In genomic region chr10:34316571-34317216, GRCm38 (mm10) we compare ENCODE assay signal across 8 mouse cellular contexts. TPM values are rescaled to one million over a fixed set of nuclear protein-coding genes. Genes with fewer than 3 reads are reported as not detected.
DNase-seq lines count a peak whose midpoint lies in the region; ATAC-seq and TF ChIP-seq lines count a peak whose summit lies in the region.

No protein-coding gene starts in this region.

- H3K36me3 ChIP-seq in lung, postnatal 0 days (ENCODE audit: insufficient read depth, low read length): peaks cover 4% of the 10 kb centered on the region; the same call in 1 of the 2 replicates
- H3K36me3 ChIP-seq in midbrain, embryonic 14.5 days (ENCODE audit: control insufficient read depth, insufficient read depth, low read length): no peaks in the 10 kb centered on the region

- H3K4me3 ChIP-seq in lung, postnatal 0 days (ENCODE audit: low read depth, low read length): no peak overlapping the region
- H3K4me3 ChIP-seq in midbrain, embryonic 14.5 days (replicated peaks; ENCODE audit: low read depth, low read length): peak overlapping the region; percentile 25

- no peak overlapping the region for H3K4me2 ChIP-seq in lung, postnatal 0 days (replicated peaks; ENCODE audit: low read depth, low read length)
- peak overlapping the region; percentile 52 for H3K4me2 ChIP-seq in midbrain, embryonic 14.5 days (ENCODE audit: low read length)

- no peak for TF ChIP-seq CTCF in lung, postnatal 0 days (IDR thresholded peaks at IDR 0.05)

- H3K27ac ChIP-seq in lung, postnatal 0 days (ENCODE audit: low read length): no peak overlapping the region
- peak overlapping the region; percentile 84 for H3K27ac ChIP-seq in midbrain, embryonic 14.5 days (replicated peaks; ENCODE audit: low read depth, low read length)

- H3K9me3 ChIP-seq in lung, postnatal 0 days (ENCODE audit: low read length): no peaks in the 10 kb centered on the region
- no peaks in the 10 kb centered on the region for H3K9me3 ChIP-seq in midbrain, embryonic 14.5 days (ENCODE audit: control insufficient read depth, low read length)

- H3K9ac ChIP-seq in lung, postnatal 0 days (replicated peaks; ENCODE audit: low read depth): no peak overlapping the region
- H3K9ac ChIP-seq in midbrain, embryonic 14.5 days (replicated peaks; ENCODE audit: low read length): peak overlapping the region; percentile 18; the same call in 1 of the 2 replicates

- no peaks in the 10 kb centered on the region for H3K27me3 ChIP-seq in lung, postnatal 0 days (replicated peaks; ENCODE audit: insufficient read depth, low read length)
- H3K27me3 ChIP-seq in midbrain, embryonic 14.5 days (ENCODE audit: control insufficient read depth, insufficient read depth, low read length): no peaks in the 10 kb centered on the region

- TF ChIP-seq EP300 in lung, postnatal 0 days (IDR thresholded peaks at IDR 0.05): no peak

- no peaks in the 10 kb centered on the region for H3K4me1 ChIP-seq in lung, postnatal 0 days (ENCODE audit: insufficient read depth, low read depth, low read length)
- peaks cover 38% of the 10 kb centered on the region for H3K4me1 ChIP-seq in midbrain, embryonic 14.5 days (ENCODE audit: control insufficient read depth, insufficient read depth, low read length)

- WGBS in lung, postnatal 0 days: 7% methylated on average over 3 of the region's 3 CpGs
- WGBS in midbrain, embryonic 14.5 days: 2% methylated on average over 3 of the region's 3 CpGs

- ATAC-seq in lung, postnatal 0 days: peak; percentile 40
- ATAC-seq in midbrain, embryonic 14.5 days (ENCODE audit: low FRiP score, low TSS enrichment): peak; percentile 93

- no peak for DNase-seq in lung, postnatal 0 days (ENCODE audit: low spot score)
- DNase-seq in lung, postnatal 14 days: no peak
- DNase-seq in cerebellum, adult 9-11 months: peak; percentile 93
- peak; percentile 77 to 78 for DNase-seq in frontal cortex, adult 2 months (ENCODE audit: extremely low spot score in 1 of 2, low spot score in 1 of 2)
- peak; percentile 79 for DNase-seq in left cerebral cortex, adult 11 months (ENCODE audit: low spot score)
- DNase-seq in midbrain, embryonic 14.5 days: peak; percentile 89
- DNase-seq in spleen, postnatal 10 days (ENCODE audit: low spot score in 2 of 2): no peak
- no peak for DNase-seq in urinary bladder, postnatal 36 days (ENCODE audit: low spot score in 2 of 2)

RNA-seq across cellular contexts. Expression of gene Tspyl4, which starts 19.5 kb away (rescaled TPM):
- polyA plus RNA-seq in lung, postnatal 0 days (2015; fragmentation: Nextera tagmentation; extraction: Ambion mirVana): 7.7 and 9.7 TPM in 2 replicates
- 289 and 295 TPM in 2 replicates for polyA plus RNA-seq in frontal cortex, adult 2 months (2012; rRNA removed)
- 131 and 247 TPM in 2 replicates for polyA plus RNA-seq in midbrain, embryonic 14.5 days (2014; fragmentation: Nextera tagmentation; extraction: Ambion mirVana)

RNA-seq across cellular contexts. Expression of gene Tspyl1, which starts 34.7 kb away (rescaled TPM):
- 73.3 and 79.6 TPM in 2 replicates for polyA plus RNA-seq in lung, postnatal 0 days (2015; fragmentation: Nextera tagmentation; extraction: Ambion mirVana)
- 103 and 105 TPM in 2 replicates for polyA plus RNA-seq in frontal cortex, adult 2 months (2012; rRNA removed)
- polyA plus RNA-seq in midbrain, embryonic 14.5 days (2014; fragmentation: Nextera tagmentation; extraction: Ambion mirVana): 99.8 and 106 TPM in 2 replicates

Comparison
In these comparisons a context has a peak if more than half of its experiments do, and no peak if none do; other contexts are left out.
1. DNase-seq: peak in cerebellum, adult 9-11 months (single experiment), frontal cortex, adult 2 months (2 of 2), left cerebral cortex, adult 11 months (single experiment) and midbrain, embryonic 14.5 days (single experiment); none in lung, postnatal 0 days (single experiment), lung, postnatal 14 days (single experiment), spleen, postnatal 10 days (0 of 2) and urinary bladder, postnatal 36 days (0 of 2).
2. RNA of gene Tspyl4, which starts 19.5 kb away (polyA plus RNA-seq): 289 to 295 TPM in frontal cortex, adult 2 months and 131 to 247 TPM in midbrain, embryonic 14.5 days; 7.7 to 9.7 TPM in lung, postnatal 0 days; every median in the first group is over 10 times any median in the second.